Mouse (Mus musculus) MEL (cell line): ENCODE data around the gene Lmtk3. TPM values are rescaled to one million over a fixed set of nuclear protein-coding genes. Genes with fewer than 3 reads are reported as not detected.

Experiments used
- DNase-seq: peaks from one replicate; pipeline ENCODE4 v3.0.0; 2011; ENCODE audit warnings: low read depth, low spot score
- H3K27ac ChIP-seq: 2 replicates; pipeline ENCODE4 v1.5.1; 2012; ENCODE audit warnings: low read depth, mild to moderate bottlenecking, control low read depth, low read length, moderate library complexity; ENCODE audit not compliant: control insufficient read depth
- H3K27me3 ChIP-seq, 2 experiments: fragments of 150-350 bp in 1 of 2; sonication (generic) in 1 of 2; 2 replicates each; pipeline ENCODE4 v1.6.1; 2012; ENCODE audit warnings: low read length in 2 of 2, mild to moderate bottlenecking in 2 of 2, improper control_type of control experiment in 1 of 2, moderate library complexity in 1 of 2; ENCODE audit not compliant: insufficient read depth in 2 of 2, control insufficient read depth in 1 of 2
- H3K36me3 ChIP-seq, 2 experiments: 2 replicates each; pipeline ENCODE4 v1.6.1; 2012 to 2014; ENCODE audit warnings: low read length in 2 of 2, improper control_type of control experiment in 1 of 2, inconsistent platforms in 1 of 2, mild to moderate bottlenecking in 1 of 2; ENCODE audit not compliant: insufficient read depth in 2 of 2, control insufficient read depth in 1 of 2
- H3K4me1 ChIP-seq, 2 experiments: fragments of 150-350 bp in 1 of 2; sonication (generic) in 1 of 2; 2 replicates each; pipeline ENCODE4 v1.6.1; 2012; ENCODE audit warnings: low read length in 2 of 2, improper control_type of control experiment in 1 of 2, mild to moderate bottlenecking in 1 of 2; ENCODE audit not compliant: insufficient read depth in 2 of 2, control insufficient read depth in 1 of 2
- H3K4me3 ChIP-seq, 2 experiments: fragments of 150-350 bp in 1 of 2; sonication (generic) in 1 of 2; 2 replicates each; pipeline ENCODE4 v1.5.1; 2012; ENCODE audit warnings: low read depth in 2 of 2, low read length in 2 of 2, mild to moderate bottlenecking in 2 of 2, moderate library complexity in 2 of 2, control low read depth in 1 of 2, improper control_type of control experiment in 1 of 2; ENCODE audit not compliant: control insufficient read depth in 1 of 2, insufficient read depth in 1 of 2
- H3K79me2 ChIP-seq: 2 replicates; pipeline ENCODE4 v1.6.1; 2012; ENCODE audit warnings: mild to moderate bottlenecking, low read length, moderate library complexity; ENCODE audit not compliant: control insufficient read depth, poor library complexity, insufficient read depth
- H3K9ac ChIP-seq: 2 replicates; pipeline ENCODE4 v1.6.1; 2012; ENCODE audit warnings: low read depth, mild to moderate bottlenecking, control low read depth, low read length, moderate library complexity; ENCODE audit not compliant: control insufficient read depth, poor library complexity, severe bottlenecking
- H3K9me3 ChIP-seq: fragments of 150-350 bp; sonication (generic); replicated peaks from 2 replicates; pipeline ENCODE4 v1.6.1; 2012; ENCODE audit warnings: mild to moderate bottlenecking, low read length, improper control_type of control experiment, moderate library complexity; ENCODE audit not compliant: insufficient read depth
- CHD1 ChIP-seq: IDR thresholded peaks from 2 replicates; pipeline ENCODE4 v1.6.1; 2012; ENCODE audit warnings: low read depth, mild to moderate bottlenecking, inconsistent platforms, low read length, improper control_type of control experiment
- CHD2 ChIP-seq: IDR thresholded peaks from 2 replicates; pipeline ENCODE4 v1.6.1; 2011; ENCODE audit warnings: low read length, improper control_type of control experiment
- CTCF ChIP-seq, 3 experiments: IDR thresholded peaks in 2 of 3; conservative IDR thresholded peaks in 1 of 3; 2 replicates each; pipeline ENCODE4 v1.5.1; 2011 to 2012; ENCODE audit warnings: low read length in 3 of 3, low read depth in 2 of 3, mild to moderate bottlenecking in 2 of 3, improper control_type of control experiment in 1 of 3, inconsistent platforms in 1 of 3, mixed read lengths in 1 of 3, moderate library complexity in 1 of 3; ENCODE audit not compliant: control insufficient read depth in 1 of 3, insufficient read depth in 1 of 3, poor library complexity in 1 of 3, severe bottlenecking in 1 of 3
- E2F4 ChIP-seq: IDR thresholded peaks from 2 replicates; pipeline ENCODE4 v1.6.1; 2011; ENCODE audit warnings: low read depth, low read length, improper control_type of control experiment, borderline replicate concordance
- EP300 ChIP-seq, 2 experiments: IDR thresholded peaks; 2 replicates each; pipeline ENCODE4 v1.6.1; 2011; ENCODE audit warnings: improper control_type of control experiment in 2 of 2, low read length in 2 of 2, low read depth in 1 of 2, mild to moderate bottlenecking in 1 of 2
- ETS1 ChIP-seq: IDR thresholded peaks from 2 replicates; pipeline ENCODE4 v1.6.1; 2012; ENCODE audit warnings: low read depth, mild to moderate bottlenecking, inconsistent platforms, low read length, improper control_type of control experiment, moderate library complexity
- GABPA ChIP-seq: IDR thresholded peaks from 2 replicates; pipeline ENCODE4 v1.6.1; 2012; ENCODE audit warnings: low read depth, mild to moderate bottlenecking, inconsistent platforms, low read length, improper control_type of control experiment, moderate library complexity
- GATA1 ChIP-seq: IDR thresholded peaks from 2 replicates; pipeline ENCODE4 v1.6.1; 2011; ENCODE audit warnings: low read depth, low read length, improper control_type of control experiment
- HCFC1 ChIP-seq: IDR thresholded peaks from 2 replicates; pipeline ENCODE4 v1.6.1; 2012; ENCODE audit warnings: low read depth, mild to moderate bottlenecking, inconsistent platforms, low read length, improper control_type of control experiment, moderate library complexity
- JUND ChIP-seq: IDR thresholded peaks from 2 replicates; pipeline ENCODE4 v1.6.1; 2011; ENCODE audit warnings: low read depth, mild to moderate bottlenecking, improper control_type of control experiment, low read length
- KAT2A ChIP-seq: conservative IDR thresholded peaks from 2 replicates; pipeline ENCODE4 v1.6.1; 2012; ENCODE audit warnings: low read depth, low read length, improper control_type of control experiment, inconsistent platforms
- MAX ChIP-seq: IDR thresholded peaks from 2 replicates; pipeline ENCODE4 v1.6.1; 2011; ENCODE audit warnings: low read length, improper control_type of control experiment
- MAZ ChIP-seq: IDR thresholded peaks from 2 replicates; pipeline ENCODE4 v1.6.1; 2012; ENCODE audit warnings: low read depth, mild to moderate bottlenecking, inconsistent platforms, low read length, improper control_type of control experiment
- MXI1 ChIP-seq: IDR thresholded peaks from 2 replicates; pipeline ENCODE4 v1.6.1; 2011; ENCODE audit warnings: mild to moderate bottlenecking, low read depth, low read length, improper control_type of control experiment
- MYC ChIP-seq: IDR thresholded peaks from 2 replicates; pipeline ENCODE4 v1.6.1; 2011; ENCODE audit warnings: low read depth, mild to moderate bottlenecking, low read length, improper control_type of control experiment, moderate library complexity
- NELFE ChIP-seq: IDR thresholded peaks from 2 replicates; pipeline ENCODE4 v1.6.1; 2011; ENCODE audit warnings: low read depth, low read length, improper control_type of control experiment
- NRF1 ChIP-seq: IDR thresholded peaks from 2 replicates; pipeline ENCODE4 v1.6.1; 2014; ENCODE audit warnings: low read depth, mild to moderate bottlenecking, inconsistent platforms, low read length, improper control_type of control experiment, moderate library complexity; ENCODE audit not compliant: poor library complexity, insufficient read depth, severe bottlenecking
- POLR2AphosphoS5 ChIP-seq: IDR thresholded peaks from 2 replicates; pipeline ENCODE4 v1.6.1; 2012; ENCODE audit warnings: low read depth, borderline replicate concordance, mild to moderate bottlenecking, inconsistent platforms, low read length, moderate library complexity, mixed read lengths
- RAD21 ChIP-seq: IDR thresholded peaks from 2 replicates; pipeline ENCODE4 v1.6.1; 2011; ENCODE audit warnings: mild to moderate bottlenecking, low read depth, low read length, improper control_type of control experiment
- SIN3A ChIP-seq: IDR thresholded peaks from 2 replicates; pipeline ENCODE4 v1.6.1; 2012; ENCODE audit warnings: low read length, improper control_type of control experiment, inconsistent platforms
- USF1 ChIP-seq: IDR thresholded peaks from 2 replicates; pipeline ENCODE4 v1.6.1; 2014; ENCODE audit warnings: low read depth, mild to moderate bottlenecking, inconsistent platforms, low read length, improper control_type of control experiment, moderate library complexity
- ZC3H11A ChIP-seq: IDR thresholded peaks from 2 replicates; pipeline ENCODE4 v1.6.1; 2012; ENCODE audit warnings: low read depth, mild to moderate bottlenecking, inconsistent platforms, low read length, improper control_type of control experiment
- ZKSCAN1 ChIP-seq: IDR thresholded peaks from 2 replicates; pipeline ENCODE4 v1.6.1; 2012; ENCODE audit warnings: low read depth, mild to moderate bottlenecking, inconsistent platforms, low read length, improper control_type of control experiment, moderate library complexity
- polyA plus RNA-seq, 2 experiments: library from polyadenylated mRNA; stranded (reverse) in 1 of 2; unstranded in 1 of 2; fragments of >175 nt in 1 of 2; fragments of >200 nt in 1 of 2; gene quantifications; 2 replicates each; pipeline versions ENCODE4 v1.2.1 to v1.2.4; 2012; ENCODE audit warnings: low replicate concordance in 2 of 2, low read depth in 1 of 2; ENCODE audit not compliant: insufficient read length in 2 of 2, insufficient read depth in 1 of 2, missing spikeins in 1 of 2
- total RNA-seq: library from RNA; depleted of rRNA; stranded (reverse); fragments of 300-350 nt; gene quantifications from 2 replicates; pipeline ENCODE4 v1.2.3, GENCODE M21; 2012

The Lmtk3 gene
- total and polyA plus RNA-seq, 3 experiments, result 0.04 to 0.40 TPM; not detected in 1

DNA sequence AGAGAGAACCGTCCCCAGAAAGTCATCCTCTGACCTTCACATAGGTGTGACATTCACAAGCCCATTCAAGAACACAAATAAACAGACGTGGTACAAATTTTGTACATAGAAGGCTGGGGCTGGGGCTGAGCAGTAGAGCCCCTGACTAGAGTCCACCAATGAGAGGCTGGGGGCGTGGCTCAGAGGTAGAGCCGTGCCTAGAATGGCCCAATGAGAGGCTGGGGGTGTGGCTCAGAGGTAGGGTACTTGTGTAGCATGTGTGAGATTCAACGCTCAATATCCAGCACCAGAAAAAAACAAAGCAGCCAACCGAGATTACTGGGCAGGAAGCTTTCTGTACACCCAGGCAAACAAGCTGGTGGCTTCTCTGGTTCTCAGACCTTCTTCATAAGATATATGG is 27.8 kb upstream of the Lmtk3 start:
- TF ChIP-seq MYC (no peak), E2F4 (no peak), GABPA (no peak), ETS1 (no peak), USF1 (no peak), NELFE (no peak), NRF1 (no peak), MXI1 (no peak), HCFC1 (no peak), GATA1 (no peak), KAT2A (no peak), ZKSCAN1 (no peak), JUND (no peak)
- no peak overlapping the region for H3K4me3 ChIP-seq
- H3K4me1 ChIP-seq, result no peaks in the 10 kb centered on the region
- no peaks in the 10 kb centered on the region for H3K9me3 ChIP-seq
- H3K9ac ChIP-seq, result no peak overlapping the region
- no peaks in the 10 kb centered on the region for H3K79me2 ChIP-seq
- no peak overlapping the region for H3K27ac ChIP-seq
- no peaks in the 10 kb centered on the region for H3K36me3 ChIP-seq
- DNase-seq, result peak; percentile 74
- H3K27me3 ChIP-seq, result peaks cover 2 to 7% of the 10 kb centered on the region in 2 experiments; a peak in 3 of 4 replicates

GRCm38 (mm10) chr7:45759400-45759799 is 24.1 kb upstream of the Lmtk3 start:
- no peak for DNase-seq
- H3K27me3 ChIP-seq, result peaks cover 0 to 7% of the 10 kb centered on the region in 2 experiments; a peak in 3 of 4 replicates
- H3K4me3 ChIP-seq, result no peak overlapping the region
- no peaks in the 10 kb centered on the region for H3K9me3 ChIP-seq
- no peak overlapping the region for H3K9ac ChIP-seq
- H3K79me2 ChIP-seq, result no peaks in the 10 kb centered on the region
- no peak overlapping the region for H3K27ac ChIP-seq
- no peak for TF ChIP-seq ZC3H11A
- H3K36me3 ChIP-seq, result no peaks in the 10 kb centered on the region
- no peaks in the 10 kb centered on the region for H3K4me1 ChIP-seq

DNA sequence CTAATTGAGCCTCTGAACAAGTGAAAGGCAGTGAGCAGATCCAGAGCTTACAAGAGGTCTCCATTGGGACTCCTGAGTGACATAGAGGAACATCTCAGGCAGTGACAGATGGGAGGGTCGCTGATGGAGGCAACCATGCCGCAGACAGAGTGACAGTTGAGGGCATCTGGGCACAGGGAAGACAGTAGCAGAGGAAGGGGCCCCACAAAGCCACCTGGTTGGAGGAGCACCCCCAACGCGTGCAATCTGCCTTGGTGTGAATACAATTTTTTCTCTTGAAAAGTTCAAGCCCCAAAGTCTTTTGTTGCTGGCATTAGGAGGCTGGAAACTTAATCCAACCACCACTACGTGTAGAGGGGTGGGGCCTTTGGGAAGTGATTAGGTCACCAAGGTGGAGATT is 23.4 kb upstream of the Lmtk3 start:
- no peak overlapping the region for H3K9ac ChIP-seq
- DNase-seq, result no peak
- peaks cover 0 to 7% of the 10 kb centered on the region in 2 experiments; a peak in 3 of 4 replicates for H3K27me3 ChIP-seq
- no peaks in the 10 kb centered on the region for H3K4me1 ChIP-seq
- no peak for TF ChIP-seq CHD1
- TF ChIP-seq RAD21, result no peak
- TF ChIP-seq POLR2AphosphoS5, result no peak
- TF ChIP-seq MXI1, result no peak
- no peak for TF ChIP-seq E2F4
- TF ChIP-seq ZKSCAN1, result no peak
- TF ChIP-seq USF1, result no peak
- TF ChIP-seq MAZ, result no peak
- no peak for TF ChIP-seq NRF1
- no peak for TF ChIP-seq SIN3A
- TF ChIP-seq ETS1, result no peak
- TF ChIP-seq HCFC1, result no peak
- TF ChIP-seq EP300 (IDR thresholded peaks at IDR 0.05; ENCODE audit: low read depth in 1 of 2, low read length in 2 of 2), result no peak
- no peak for TF ChIP-seq CHD2
- TF ChIP-seq CTCF (IDR thresholded peaks at IDR 0.05 in 2 of 3, conservative IDR thresholded peaks at IDR 0.05 in 1 of 3; ENCODE audit: control insufficient read depth in 1 of 3, insufficient read depth in 1 of 3, low read depth in 2 of 3, low read length in 3 of 3, poor library complexity in 1 of 3, severe bottlenecking in 1 of 3), result no peak
- no peak for TF ChIP-seq MYC
- TF ChIP-seq ZC3H11A, result no peak
- no peak for TF ChIP-seq MAX
- no peaks in the 10 kb centered on the region for H3K36me3 ChIP-seq
- no peaks in the 10 kb centered on the region for H3K9me3 ChIP-seq
- no peak overlapping the region for H3K27ac ChIP-seq
- H3K4me3 ChIP-seq, result no peak overlapping the region
- H3K79me2 ChIP-seq, result no peaks in the 10 kb centered on the region
